Mouse (Mus musculus) neural tube, embryonic 12.5 days (tissue): ENCODE results near the gene Zbtb22. TPM values are rescaled to one million over a fixed set of nuclear protein-coding genes. Genes with fewer than 3 reads are reported as not detected.
A peak's percentile ranks its signal among the peaks of the same experiment; 100 is the strongest.
"Not testable (repeated sequence)": the region's sequence is repeated elsewhere in the genome, so short reads cannot be mapped to it uniquely, and the experiment has no call there.

Experiments used
- ATAC-seq: fragments of 200-750 bp; cut with Nextera tagmentation; 2 replicates; pipeline ENCODE4 v1.8.0; 2017; ENCODE audit warnings: low read depth, mild to moderate bottlenecking, moderate TSS enrichment, moderate library complexity; ENCODE audit not compliant: low FRiP score
- H3K27ac ChIP-seq: fragments of 300-500 bp; sonication (generic); 2 replicates; pipeline ENCODE4 v1.5.1; 2016
- H3K27me3 ChIP-seq: fragments of 300-500 bp; sonication (generic); replicated peaks from 2 replicates; pipeline ENCODE4 v1.6.1; 2016; ENCODE audit warnings: mild to moderate bottlenecking
- H3K36me3 ChIP-seq: fragments of 300-500 bp; sonication (generic); 2 replicates; pipeline ENCODE4 v1.6.1; 2016; ENCODE audit warnings: mild to moderate bottlenecking
- H3K4me1 ChIP-seq: fragments of 300-500 bp; sonication (generic); 2 replicates; pipeline ENCODE4 v1.6.1; 2016
- H3K4me2 ChIP-seq: fragments of 300-500 bp; sonication (generic); replicated peaks from 2 replicates; pipeline ENCODE4 v1.6.1; 2016; ENCODE audit warnings: mild to moderate bottlenecking
- H3K4me3 ChIP-seq: fragments of 300-500 bp; sonication (generic); 2 replicates; pipeline ENCODE4 v1.5.1; 2016
- H3K9ac ChIP-seq: fragments of 300-500 bp; sonication (generic); 2 replicates; pipeline ENCODE4 v1.6.1; 2016; ENCODE audit warnings: mild to moderate bottlenecking
- H3K9me3 ChIP-seq: fragments of 300-500 bp; sonication (generic); 2 replicates; pipeline ENCODE4 v1.6.1; 2016; ENCODE audit warnings: mild to moderate bottlenecking
- WGBS: fragments of 180-500 bp; shearing (Covaris S2); methylation state at CpG from one replicate; pipeline ENCODE4 v1.1.7; 2016; 5-methylcytosine and 5-hydroxymethylcytosine counted together
- polyA plus RNA-seq: library from polyadenylated mRNA; unstranded; fragments of >200 nt; fragmentation: Nextera tagmentation; extraction: Ambion mirVana; gene quantifications from 2 replicates; pipeline ENCODE4 v1.2.1, GENCODE M21; 2016

The Zbtb22 gene
- polyA plus RNA-seq, 1 experiment from 2014 or later: 21.9 TPM

GRCm38 (mm10) chr17:33943454-33943853 lies 27.8 kb downstream of the Zbtb22 start:
- Histone ChIP-seq H3K4me1 (peaks cover 28% of the 10 kb centered on the region), H3K27ac (no peak overlapping the region), H3K36me3 (peaks cover 54% of the 10 kb centered on the region), H3K9ac (no peak overlapping the region), H3K9me3 (no peaks in the 10 kb centered on the region), H3K4me2 (no peak overlapping the region), H3K4me3 (no peak overlapping the region), H3K27me3 (no peaks in the 10 kb centered on the region)
- ATAC-seq: no peak
- WGBS: 95% methylated on average over 15 of the region's 15 CpGs

GRCm38 (mm10) chr17:33947430-33948089 lies 31.9 kb downstream of the Zbtb22 start:
- Histone ChIP-seq H3K27me3 (no peaks in the 10 kb centered on the region), H3K9me3 (no peaks in the 10 kb centered on the region), H3K9ac (no peak overlapping the region), H3K4me3 (no peak overlapping the region), H3K4me1 (peaks cover 29% of the 10 kb centered on the region), H3K36me3 (peaks cover 78% of the 10 kb centered on the region), H3K27ac (no peak overlapping the region), H3K4me2 (no peak overlapping the region)
- ATAC-seq: no peak
- WGBS: 92% methylated on average over 10 of the region's 10 CpGs

DNA sequence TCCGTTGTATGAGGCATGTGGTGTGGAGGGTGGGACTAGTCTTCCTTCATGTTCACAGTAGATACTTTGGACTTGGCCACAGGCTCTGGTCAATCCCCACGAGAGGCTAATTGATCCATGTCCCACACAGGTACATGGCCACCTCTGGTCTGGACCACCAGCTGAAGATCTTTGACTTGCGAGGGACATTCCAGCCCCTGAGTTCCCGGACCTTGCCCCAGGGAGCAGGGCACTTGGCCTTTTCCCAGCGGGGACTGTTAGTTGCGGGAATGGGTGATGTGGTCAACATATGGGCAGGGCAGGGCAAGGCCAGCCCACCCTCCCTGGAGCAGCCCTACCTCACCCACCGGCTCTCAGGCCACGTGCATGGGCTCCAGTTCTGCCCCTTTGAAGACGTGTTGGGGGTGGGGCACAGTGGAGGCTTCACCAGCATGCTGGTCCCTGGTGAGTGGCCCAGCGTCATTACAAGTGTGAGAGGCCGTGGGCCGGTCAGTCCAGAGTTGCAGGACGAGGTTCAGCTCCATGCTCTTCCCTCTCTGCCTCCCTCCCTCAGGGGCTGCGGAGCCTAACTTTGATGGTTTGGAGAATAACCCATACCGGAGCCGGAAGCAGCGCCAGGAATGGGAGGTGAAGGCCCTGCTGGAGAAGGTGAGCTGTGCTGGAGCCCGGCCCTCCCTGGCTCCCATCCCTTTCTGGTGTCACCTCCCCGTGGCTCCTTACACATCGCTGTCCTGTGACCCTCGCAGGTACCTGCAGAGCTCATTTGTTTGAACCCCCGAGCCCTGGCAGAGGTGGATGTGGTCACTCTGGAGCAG lies 32.6 kb downstream of the Zbtb22 start:
- H3K27me3 ChIP-seq: no peaks in the 10 kb centered on the region
- peaks cover 79% of the 10 kb centered on the region for H3K36me3 ChIP-seq
- no peaks in the 10 kb centered on the region for H3K9me3 ChIP-seq
- no peak for ATAC-seq
- no peak overlapping the region for H3K4me3 ChIP-seq
- H3K4me1 ChIP-seq: peaks cover 37% of the 10 kb centered on the region
- H3K4me2 ChIP-seq: no peak overlapping the region
- no peak overlapping the region for H3K27ac ChIP-seq
- 85% methylated on average over 22 of the region's 22 CpGs for WGBS
- H3K9ac ChIP-seq: no peak overlapping the region

GRCm38 (mm10) chr17:33948905-33949537 lies 33.3 kb downstream of the Zbtb22 start:
- Histone ChIP-seq H3K27me3 (no peaks in the 10 kb centered on the region), H3K4me1 (peaks cover 44% of the 10 kb centered on the region), H3K9me3 (no peaks in the 10 kb centered on the region), H3K9ac (no peak overlapping the region), H3K4me3 (no peak overlapping the region), H3K4me2 (no peak overlapping the region), H3K27ac (no peak overlapping the region), H3K36me3 (peaks cover 78% of the 10 kb centered on the region)
- ATAC-seq: no peak
- WGBS: 92% methylated on average over 19 of the region's 19 CpGs

- peak overlapping the region; percentile 41 for H3K4me3 ChIP-seq
- no peaks in the 10 kb centered on the region for H3K27me3 ChIP-seq
- no peaks in the 10 kb centered on the region for H3K9me3 ChIP-seq
- 71% methylated on average over 10 of the region's 10 CpGs for WGBS
- peaks cover 74% of the 10 kb centered on the region for H3K36me3 ChIP-seq
- peaks cover 52% of the 10 kb centered on the region for H3K4me1 ChIP-seq
- peak overlapping the region; percentile 88 for H3K4me2 ChIP-seq
- H3K9ac ChIP-seq: peak overlapping the region; percentile 60
- 0 out of 2 replicates have a peak overlapping the region, but pooled peaks have one; percentile 75 for H3K27ac ChIP-seq
- ATAC-seq: no peak
These were observed 34.5 kb downstream of the Zbtb22 start for GRCm38 (mm10) chr17:33950131-33950625.

GRCm38 (mm10) chr17:33951021-33951946 lies 35.6 kb downstream of the Zbtb22 start, which contains the start of gene B3galt4:
B3galt4 (minus strand) TSS chr17:33951488.
- WGBS: 1% methylated on average over 45 of the region's 45 CpGs
- ATAC-seq: peak; percentile 61
- Histone ChIP-seq H3K9me3 (no peaks in the 10 kb centered on the region), H3K27me3 (no peaks in the 10 kb centered on the region), H3K9ac (peak within 1 kb of the TSS; percentile 60), H3K4me1 (peaks cover 52% of the 10 kb centered on the region), H3K36me3 (peaks cover 64% of the 10 kb centered on the region), H3K4me3 (peak within 1 kb of the TSS; percentile 41), H3K4me2 (peak within 1 kb of the TSS; percentile 88), H3K27ac (peak within 1 kb of the TSS; percentile 75)

GRCm38 (mm10) chr17:33952015-33952414 lies 36.3 kb downstream of the Zbtb22 start:
- WGBS: 77% methylated on average over 13 of the region's 13 CpGs
- H3K9ac ChIP-seq: peak overlapping the region; percentile 60; the same call in 1 of the 2 replicates

GRCm38 (mm10) chr17:33952879-33953278 lies 37.2 kb downstream of the Zbtb22 start:
- no peak overlapping the region for H3K9ac ChIP-seq
- H3K4me1 ChIP-seq: peaks cover 58% of the 10 kb centered on the region
- H3K27ac ChIP-seq: no peak overlapping the region
- H3K4me3 ChIP-seq: no peak overlapping the region
- no peaks in the 10 kb centered on the region for H3K9me3 ChIP-seq
- no peak overlapping the region; the same call in 1 of the 2 replicates for H3K4me2 ChIP-seq
- no peaks in the 10 kb centered on the region for H3K27me3 ChIP-seq
- ATAC-seq: no peak
- H3K36me3 ChIP-seq: peaks cover 52% of the 10 kb centered on the region
- 76% methylated on average over 4 of the region's 4 CpGs for WGBS

More at GRCm38 (mm10) chr17:33952015-33952414, 36.3 kb downstream of the Zbtb22 start:
- Histone ChIP-seq H3K4me1 (peaks cover 58% of the 10 kb centered on the region), H3K36me3 (peaks cover 58% of the 10 kb centered on the region), H3K4me3 (peak overlapping the region; percentile 41; the same call in 1 of the 2 replicates), H3K4me2 (peak overlapping the region; percentile 88)
- not testable (repeated sequence) for H3K27ac ChIP-seq, H3K27me3 ChIP-seq, H3K9me3 ChIP-seq, ATAC-seq

GRCm38 (mm10) chr17:33953310-33953709 lies 37.6 kb downstream of the Zbtb22 start:
- H3K36me3 ChIP-seq: peaks cover 51% of the 10 kb centered on the region
- H3K4me2 ChIP-seq: peak overlapping the region; percentile 97; the same call in 1 of the 2 replicates
- no peak overlapping the region for H3K27ac ChIP-seq
- ATAC-seq: no peak
- H3K9ac ChIP-seq: no peak overlapping the region
- H3K4me3 ChIP-seq: no peak overlapping the region
- H3K9me3 ChIP-seq: no peaks in the 10 kb centered on the region
- no peaks in the 10 kb centered on the region for H3K27me3 ChIP-seq
- peaks cover 58% of the 10 kb centered on the region for H3K4me1 ChIP-seq
- 83% methylated on average over 3 of the region's 3 CpGs for WGBS

DNA sequence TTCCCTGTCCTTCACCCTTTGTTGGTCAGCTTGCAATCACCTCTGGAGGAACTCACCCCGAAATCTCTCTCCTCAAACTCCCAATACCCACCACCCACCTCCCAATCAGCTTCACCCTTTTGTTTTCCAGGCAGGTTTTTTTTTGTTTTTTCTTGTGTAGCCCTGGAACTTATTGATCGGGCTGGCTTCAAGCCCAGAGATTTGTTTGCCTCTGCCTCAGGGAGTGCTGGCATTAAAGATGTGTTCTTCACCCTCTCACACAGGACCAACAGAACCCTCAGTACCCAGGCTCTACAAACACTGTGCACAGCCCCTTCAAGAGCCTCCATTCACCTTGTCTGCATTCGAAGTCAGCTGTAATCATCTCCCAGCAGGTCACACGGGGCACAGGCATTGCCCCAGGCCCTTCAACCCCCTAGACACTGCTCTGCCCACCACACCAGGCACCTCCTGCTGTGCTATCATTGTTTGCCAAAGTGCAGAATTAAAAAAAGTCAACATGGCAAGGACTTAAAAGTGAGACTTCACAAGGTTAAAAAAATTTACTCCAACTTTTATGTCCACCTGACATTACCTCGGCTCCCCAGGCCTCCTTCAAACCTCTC lies 38.4 kb downstream of the Zbtb22 start:
- Histone ChIP-seq H3K9ac (peak overlapping the region; percentile 98), H3K36me3 (peaks cover 51% of the 10 kb centered on the region)
- WGBS: 34% methylated on average over 5 of the region's 5 CpGs

More for the DNA sequence above, 38.4 kb downstream of the Zbtb22 start:
- H3K27ac ChIP-seq: no peak overlapping the region
- H3K4me2 ChIP-seq: peak overlapping the region; percentile 97
- no peaks in the 10 kb centered on the region for H3K27me3 ChIP-seq
- H3K4me1 ChIP-seq: peaks cover 58% of the 10 kb centered on the region
- H3K4me3 ChIP-seq: peak overlapping the region; percentile 95
- no peak for ATAC-seq
- no peaks in the 10 kb centered on the region for H3K9me3 ChIP-seq
